Mouse (Mus musculus): ENCODE measurements at regions not wholly inside any gene's neighbourhood (a gene's known extent, or its start where the extent isn't known, plus 50 kb on each side); places are given as distances from the start of the nearest gene placed in this dataset.
A peak's percentile ranks its signal among the peaks of the same experiment; 100 is the strongest.

- TF ChIP-seq CTCF (IDR thresholded peaks at IDR 0.05; ENCODE audit: borderline replicate concordance, extremely low read depth, insufficient read depth, insufficient read length) (no peak), POLR2A (IDR thresholded peaks at IDR 0.05; ENCODE audit: borderline replicate concordance, extremely low read depth, insufficient read depth, insufficient read length, poor library complexity, severe bottlenecking) (no peak)
- DNase-seq (ENCODE audit: low read depth): no peak
Observed at GRCm38 (mm10) chr13:97459106-97459505, 218.2 kb downstream of the Enc1 start.

DNA sequence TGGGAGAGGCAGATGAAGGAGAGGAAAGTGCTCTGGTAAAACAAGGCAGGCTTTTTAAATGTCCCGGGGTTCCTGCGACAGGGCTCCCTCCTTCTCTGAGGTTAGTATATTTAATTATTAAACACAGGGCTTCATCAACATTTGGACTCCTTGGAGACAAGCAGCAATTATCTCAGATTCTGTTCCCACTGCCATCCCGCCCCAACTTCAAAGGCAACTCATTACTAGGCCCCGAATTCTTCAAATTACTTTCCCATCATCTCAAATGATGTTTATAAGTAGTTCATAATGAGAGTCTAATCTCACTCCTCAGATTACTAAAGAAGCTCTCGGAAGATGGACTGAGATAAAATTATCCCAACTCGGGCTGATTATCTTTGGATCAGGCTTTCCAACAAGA lies 215.1 kb downstream of the Enc1 start:
- DNase-seq (ENCODE audit: low read depth): peak; percentile 71
- TF ChIP-seq POLR2A (IDR thresholded peaks at IDR 0.05; ENCODE audit: borderline replicate concordance, extremely low read depth, insufficient read depth, insufficient read length, poor library complexity, severe bottlenecking) (no peak), CTCF (IDR thresholded peaks at IDR 0.05; ENCODE audit: borderline replicate concordance, extremely low read depth, insufficient read depth, insufficient read length) (no peak)

DNA sequence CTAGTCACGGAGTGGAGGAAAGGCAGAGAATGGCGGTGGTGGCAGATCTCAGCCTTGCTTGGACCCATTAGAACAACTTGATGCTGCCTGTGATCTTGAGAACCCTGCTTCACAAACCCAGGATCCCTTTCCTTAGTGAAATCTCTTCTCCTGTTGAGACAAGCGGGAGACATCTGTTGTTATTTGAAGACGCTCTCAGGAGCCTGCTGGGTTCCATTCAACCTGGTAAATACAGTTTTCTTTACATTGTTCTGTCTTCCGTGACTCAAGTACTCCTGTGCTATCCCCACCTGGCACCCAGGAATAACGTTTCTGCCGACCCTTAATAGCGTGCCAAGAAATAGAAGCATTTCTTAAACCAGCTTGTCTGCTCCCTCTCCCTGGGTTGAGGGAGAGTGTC lies 213.8 kb downstream of the Enc1 start:
- no peak for TF ChIP-seq CTCF (IDR thresholded peaks at IDR 0.05; ENCODE audit: borderline replicate concordance, extremely low read depth, insufficient read depth, insufficient read length)
- no peak for TF ChIP-seq POLR2A (IDR thresholded peaks at IDR 0.05; ENCODE audit: borderline replicate concordance, extremely low read depth, insufficient read depth, insufficient read length, poor library complexity, severe bottlenecking)
- no peak for DNase-seq (ENCODE audit: low read depth)

GRCm38 (mm10) chr13:97453469-97453868 lies 212.6 kb downstream of the Enc1 start:
- DNase-seq (ENCODE audit: low read depth): no peak
- no peak for TF ChIP-seq POLR2A (IDR thresholded peaks at IDR 0.05; ENCODE audit: borderline replicate concordance, extremely low read depth, insufficient read depth, insufficient read length, poor library complexity, severe bottlenecking)
- no peak for TF ChIP-seq CTCF (IDR thresholded peaks at IDR 0.05; ENCODE audit: borderline replicate concordance, extremely low read depth, insufficient read depth, insufficient read length)

DNA sequence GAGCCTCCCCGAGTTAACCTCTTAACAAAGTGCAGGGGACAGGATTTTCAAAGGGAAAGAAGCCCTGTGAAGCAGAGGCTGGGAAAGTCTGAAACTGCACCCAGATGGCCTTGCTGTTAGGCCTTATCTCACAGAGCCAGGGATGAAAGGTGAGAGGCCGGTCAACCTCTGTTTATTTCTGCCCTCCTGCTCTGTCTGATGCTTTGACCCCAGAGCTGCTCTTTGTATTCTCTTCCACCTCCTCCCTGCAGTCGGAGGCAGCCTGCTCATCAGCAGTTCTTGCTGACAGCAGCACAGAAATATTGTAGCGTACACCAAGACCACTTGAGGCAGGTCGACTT lies 212.2 kb downstream of the Enc1 start:
- no peak for DNase-seq (ENCODE audit: low read depth)
- no peak for TF ChIP-seq POLR2A (IDR thresholded peaks at IDR 0.05; ENCODE audit: borderline replicate concordance, extremely low read depth, insufficient read depth, insufficient read length, poor library complexity, severe bottlenecking)
- TF ChIP-seq CTCF (IDR thresholded peaks at IDR 0.05; ENCODE audit: borderline replicate concordance, extremely low read depth, insufficient read depth, insufficient read length): no peak

GRCm38 (mm10) chr13:97452386-97453089 lies 211.6 kb downstream of the Enc1 start:
- TF ChIP-seq POLR2A (IDR thresholded peaks at IDR 0.05; ENCODE audit: borderline replicate concordance, extremely low read depth, insufficient read depth, insufficient read length, poor library complexity, severe bottlenecking) (no peak), CTCF (IDR thresholded peaks at IDR 0.05; ENCODE audit: borderline replicate concordance, extremely low read depth, insufficient read depth, insufficient read length) (no peak)
- no peak for DNase-seq (ENCODE audit: low read depth)

- TF ChIP-seq CTCF (IDR thresholded peaks at IDR 0.05; ENCODE audit: borderline replicate concordance, extremely low read depth, insufficient read depth, insufficient read length) (no peak), POLR2A (IDR thresholded peaks at IDR 0.05; ENCODE audit: borderline replicate concordance, extremely low read depth, insufficient read depth, insufficient read length, poor library complexity, severe bottlenecking) (no peak)
Observed at GRCm38 (mm10) chr13:97451276-97451675, 210.4 kb downstream of the Enc1 start.

DNA sequence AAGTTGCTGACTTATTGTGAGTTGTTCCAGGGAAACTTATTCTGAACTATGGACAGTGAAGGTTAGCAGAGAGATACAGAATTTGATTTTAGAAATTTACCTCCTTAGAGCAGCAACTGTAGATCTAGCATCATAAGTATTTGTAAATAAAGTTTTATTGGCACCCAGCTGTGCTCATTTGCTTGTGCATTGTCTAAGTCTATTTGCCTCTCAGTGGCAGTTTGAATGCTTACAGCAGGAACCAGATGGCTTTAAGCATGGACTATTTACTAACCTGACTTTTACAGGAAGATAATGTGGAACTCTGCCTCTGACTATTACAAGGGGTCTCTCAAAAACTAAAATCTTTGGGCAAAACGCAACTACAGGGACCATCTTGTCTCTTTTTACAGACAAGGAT lies 207.2 kb downstream of the Enc1 start:
- no peak for DNase-seq (ENCODE audit: low read depth)
- TF ChIP-seq POLR2A (IDR thresholded peaks at IDR 0.05; ENCODE audit: borderline replicate concordance, extremely low read depth, insufficient read depth, insufficient read length, poor library complexity, severe bottlenecking) (no peak), CTCF (IDR thresholded peaks at IDR 0.05; ENCODE audit: borderline replicate concordance, extremely low read depth, insufficient read depth, insufficient read length) (no peak)

More at GRCm38 (mm10) chr13:97451276-97451675, 210.4 kb downstream of the Enc1 start:
- no peak for DNase-seq (ENCODE audit: low read depth)

- DNase-seq (ENCODE audit: low read depth): no peak
- no peak for TF ChIP-seq CTCF (IDR thresholded peaks at IDR 0.05; ENCODE audit: borderline replicate concordance, extremely low read depth, insufficient read depth, insufficient read length)
- no peak for TF ChIP-seq POLR2A (IDR thresholded peaks at IDR 0.05; ENCODE audit: borderline replicate concordance, extremely low read depth, insufficient read depth, insufficient read length, poor library complexity, severe bottlenecking)
Observed at GRCm38 (mm10) chr13:97443731-97444428, 203.0 kb downstream of the Enc1 start.

- no peak for TF ChIP-seq CTCF (IDR thresholded peaks at IDR 0.05; ENCODE audit: borderline replicate concordance, extremely low read depth, insufficient read depth, insufficient read length)
- no peak for TF ChIP-seq POLR2A (IDR thresholded peaks at IDR 0.05; ENCODE audit: borderline replicate concordance, extremely low read depth, insufficient read depth, insufficient read length, poor library complexity, severe bottlenecking)
- no peak for DNase-seq (ENCODE audit: low read depth)
Observed at GRCm38 (mm10) chr13:97442806-97443205, 201.9 kb downstream of the Enc1 start.

- no peak for TF ChIP-seq CTCF (IDR thresholded peaks at IDR 0.05; ENCODE audit: borderline replicate concordance, extremely low read depth, insufficient read depth, insufficient read length)
- TF ChIP-seq POLR2A (IDR thresholded peaks at IDR 0.05; ENCODE audit: borderline replicate concordance, extremely low read depth, insufficient read depth, insufficient read length, poor library complexity, severe bottlenecking): no peak
- DNase-seq (ENCODE audit: low read depth): peak; percentile 47
Observed at GRCm38 (mm10) chr13:97442283-97442682, 201.4 kb downstream of the Enc1 start.

DNA sequence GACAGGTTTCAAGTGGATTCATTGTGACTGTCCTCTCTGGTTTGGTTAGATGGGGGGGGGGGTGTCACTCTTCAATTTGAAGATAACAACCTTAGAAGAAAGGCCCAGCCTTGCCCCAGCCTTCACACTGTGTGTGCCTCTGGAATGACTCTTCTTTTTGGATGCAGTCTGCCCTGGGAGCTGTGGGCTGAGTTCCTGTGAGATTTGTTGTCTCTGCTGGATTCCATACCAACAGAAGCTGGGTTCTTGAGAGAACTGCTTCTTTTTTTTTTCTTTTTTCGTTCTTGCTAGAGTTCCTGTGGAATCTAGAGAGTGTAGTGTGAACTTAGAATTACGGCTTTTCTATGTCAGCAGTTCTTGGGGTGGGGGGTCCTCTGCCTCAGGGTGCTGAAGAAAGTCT lies 200.9 kb downstream of the Enc1 start:
- TF ChIP-seq POLR2A (IDR thresholded peaks at IDR 0.05; ENCODE audit: borderline replicate concordance, extremely low read depth, insufficient read depth, insufficient read length, poor library complexity, severe bottlenecking): no peak
- TF ChIP-seq CTCF (IDR thresholded peaks at IDR 0.05; ENCODE audit: borderline replicate concordance, extremely low read depth, insufficient read depth, insufficient read length): no peak
- DNase-seq (ENCODE audit: low read depth): no peak
